Mouse (Mus musculus) splenic B cell, adult 2 months (primary cell): ENCODE data around the gene Capn9.
A peak's percentile ranks its signal among the peaks of the same experiment; 100 is the strongest.

ENCODE experiments used
- DNase-seq: peaks from one replicate; pipeline ENCODE4 v3.0.0-alpha.2; 2011; ENCODE audit warnings: low read depth, low spot score
- H3K27me3 ChIP-seq: 2 replicates; pipeline ENCODE4 v1.6.1; 2012; ENCODE audit warnings: mild to moderate bottlenecking, low read length, moderate library complexity, mixed read lengths; ENCODE audit not compliant: control insufficient read depth, poor library complexity, insufficient read depth, severe bottlenecking
- H3K36me3 ChIP-seq: 2 replicates; pipeline ENCODE4 v1.6.1; 2012; ENCODE audit warnings: mild to moderate bottlenecking, low read length, moderate library complexity, mixed read lengths; ENCODE audit not compliant: control insufficient read depth, poor library complexity, insufficient read depth, severe bottlenecking

Capn9 gene

DNA sequence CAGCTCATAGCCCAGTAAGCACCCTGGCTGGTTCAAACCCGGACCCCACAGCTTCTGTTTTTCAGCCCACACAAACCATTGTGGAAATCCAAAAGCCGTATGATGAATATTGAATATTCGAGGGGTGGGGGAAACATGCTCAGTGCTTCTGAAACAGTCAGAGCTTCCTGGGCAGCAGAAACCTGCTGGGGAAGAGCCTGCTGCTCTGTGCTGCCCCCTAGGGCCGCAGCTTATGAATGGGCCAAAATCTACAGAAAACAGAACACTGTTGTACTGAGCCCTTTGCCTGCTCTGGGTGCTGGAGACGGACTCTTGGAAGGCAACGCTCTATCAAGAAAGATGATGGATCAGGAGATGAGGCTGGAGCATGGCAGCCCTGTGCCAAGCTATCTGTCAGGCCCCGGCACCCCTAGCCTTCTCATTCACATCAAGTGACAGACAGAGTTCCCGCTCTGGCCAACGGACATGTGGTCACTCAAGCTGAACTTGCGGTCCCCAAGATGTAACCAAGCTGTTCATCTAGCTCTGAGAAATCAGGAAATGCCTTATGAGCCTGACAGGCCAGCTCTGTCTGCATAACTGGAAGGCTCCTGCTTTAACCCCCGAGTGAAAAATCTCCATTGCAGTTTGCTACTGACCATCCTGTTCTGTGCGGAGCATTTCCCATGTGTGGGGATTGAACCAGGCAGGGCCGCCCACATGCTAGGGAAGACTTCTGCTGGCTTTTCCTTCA lies 32.5 kb downstream of the Capn9 start:
- no peaks in the 10 kb centered on the region for H3K27me3 ChIP-seq
- H3K36me3 ChIP-seq, result no peaks in the 10 kb centered on the region
- peak; percentile 17 for DNase-seq

DNA sequence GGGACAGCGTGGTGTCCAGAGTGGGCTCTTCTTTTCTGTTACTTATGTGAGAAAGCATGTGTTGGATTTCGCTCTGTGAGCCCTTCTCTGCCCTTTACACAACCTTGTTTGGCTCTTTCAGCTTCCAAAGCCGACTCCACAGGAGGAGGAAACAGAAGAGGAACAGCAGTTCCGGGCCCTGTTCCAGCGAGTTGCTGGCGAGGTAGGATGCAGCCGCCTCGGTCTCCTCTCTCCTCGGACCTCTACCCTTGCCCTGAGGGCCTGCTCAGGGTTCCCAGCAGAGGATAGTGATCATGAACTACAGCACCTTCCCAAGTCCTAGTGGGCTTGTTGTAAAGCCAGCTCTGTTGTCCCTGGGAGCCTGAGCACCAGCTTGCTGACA lies 33.1 kb downstream of the Capn9 start:
- Histone ChIP-seq H3K36me3 (no peaks in the 10 kb centered on the region), H3K27me3 (no peaks in the 10 kb centered on the region)
- no peak for DNase-seq

DNA sequence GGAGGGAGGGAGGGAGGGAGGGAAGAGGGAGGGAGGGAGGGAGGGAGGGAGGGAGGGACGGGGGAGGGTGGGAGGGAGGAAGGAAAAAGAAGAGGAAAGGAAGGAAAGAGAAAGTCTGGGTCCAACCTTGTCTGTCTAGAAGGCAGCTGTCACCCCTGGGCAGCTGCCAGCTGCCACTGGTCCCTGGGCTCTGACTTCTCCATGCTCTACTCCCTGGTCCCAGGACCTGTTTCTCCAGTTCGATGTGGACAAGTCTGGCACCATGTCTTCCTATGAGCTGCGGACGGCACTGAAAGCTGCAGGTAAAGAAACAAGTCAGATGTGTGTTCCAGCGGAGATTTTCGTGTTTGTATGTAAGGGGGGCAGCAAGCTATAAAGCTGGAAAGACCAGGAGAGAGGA lies 38.4 kb downstream of the Capn9 start:
- H3K27me3 ChIP-seq, result no peaks in the 10 kb centered on the region
- DNase-seq, result no peak
- no peaks in the 10 kb centered on the region for H3K36me3 ChIP-seq

DNA sequence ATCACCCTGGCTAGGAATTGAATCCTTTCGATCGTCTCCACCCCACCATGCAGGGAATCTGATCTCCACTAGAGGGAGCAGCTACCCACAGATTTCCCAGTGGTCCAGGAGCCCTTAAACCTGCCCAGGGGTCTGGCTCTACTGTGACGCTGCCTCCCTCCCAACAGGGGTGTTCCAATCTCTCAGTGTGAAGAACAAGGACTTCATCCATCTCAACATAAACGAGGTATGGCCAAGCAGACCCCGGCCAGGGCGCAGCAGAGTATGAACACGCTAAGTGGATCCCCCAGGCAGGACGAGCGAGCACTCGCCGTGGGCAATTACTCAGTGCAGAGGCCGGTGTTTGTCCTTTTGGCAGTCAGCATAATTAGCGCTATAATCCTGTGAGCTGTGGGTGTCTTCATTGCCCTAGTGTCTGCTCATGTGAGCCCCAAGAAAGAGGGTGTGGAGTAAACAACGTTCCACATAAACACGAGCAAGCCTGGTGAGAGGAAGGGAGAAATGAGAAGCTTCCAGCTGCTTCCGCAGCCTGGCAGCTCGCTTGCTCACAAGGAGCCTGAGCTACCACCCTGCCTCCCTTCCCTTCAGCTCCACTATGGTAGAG lies 41.5 kb downstream of the Capn9 start:
- Histone ChIP-seq H3K27me3 (no peaks in the 10 kb centered on the region), H3K36me3 (no peaks in the 10 kb centered on the region)
- DNase-seq, result peak; percentile 70

DNA sequence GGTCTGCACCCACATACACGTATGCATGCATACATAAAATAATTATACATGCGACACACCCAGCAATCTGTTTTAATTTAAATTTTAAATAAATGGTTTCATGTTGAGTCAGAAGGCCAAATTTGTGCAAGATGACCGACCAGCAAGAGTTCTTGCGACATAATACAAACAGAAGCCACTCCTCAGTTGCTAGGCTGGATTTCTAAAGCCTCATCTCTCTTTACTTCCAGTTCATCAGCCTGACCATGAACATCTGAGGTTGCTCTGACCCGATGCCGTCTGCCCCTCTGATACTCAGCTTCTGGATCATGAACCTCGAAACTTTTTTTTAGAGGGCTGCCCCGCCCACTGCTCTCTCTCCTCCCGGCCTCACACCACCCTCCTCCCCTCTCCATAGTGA lies 42.3 kb downstream of the Capn9 start:
- no peak for DNase-seq
- Histone ChIP-seq H3K36me3 (no peaks in the 10 kb centered on the region), H3K27me3 (no peaks in the 10 kb centered on the region)

DNA sequence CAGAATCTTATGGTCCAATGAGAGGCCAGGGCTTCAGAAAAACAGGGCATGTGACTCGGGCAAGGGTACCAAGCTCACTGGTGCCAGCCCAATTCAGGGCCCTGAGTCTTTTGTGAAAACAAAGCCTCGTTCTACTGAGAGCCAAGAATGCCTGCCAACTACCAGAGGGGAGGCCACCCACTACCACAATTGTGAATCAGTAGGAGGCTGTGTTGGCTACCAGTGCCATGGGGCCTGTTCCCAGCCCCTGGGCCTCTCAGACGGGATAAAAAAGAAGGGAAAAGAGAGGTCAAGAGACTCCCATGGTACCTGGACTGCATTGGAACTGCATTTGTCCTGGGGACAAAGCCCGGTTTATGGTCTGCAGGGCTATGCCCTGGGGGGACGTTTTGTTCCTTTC lies 45.3 kb downstream of the Capn9 start:
- Histone ChIP-seq H3K27me3 (no peaks in the 10 kb centered on the region), H3K36me3 (no peaks in the 10 kb centered on the region)
- no peak for DNase-seq

DNA sequence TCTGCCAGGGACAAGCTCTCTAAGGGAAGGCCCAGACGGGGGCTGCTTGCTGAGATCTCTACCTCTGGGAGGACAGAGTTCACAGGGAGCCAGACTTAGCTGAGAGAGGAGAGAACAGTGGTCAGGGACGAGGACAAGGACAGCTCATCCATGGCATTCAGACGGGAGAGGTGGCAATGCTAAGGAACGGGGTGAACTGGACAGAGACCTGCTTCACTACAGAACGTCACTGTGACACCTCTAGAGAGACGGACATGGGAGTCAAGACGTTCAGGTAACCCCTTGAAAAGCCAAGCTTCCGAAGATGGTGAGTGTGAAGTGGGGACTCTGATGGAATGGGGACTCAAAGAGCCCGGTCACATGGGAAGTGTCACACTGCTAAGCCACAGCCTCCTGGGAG lies 50.3 kb downstream of the Capn9 start:
- no peak for DNase-seq
- Histone ChIP-seq H3K27me3 (no peaks in the 10 kb centered on the region), H3K36me3 (no peaks in the 10 kb centered on the region)

DNA sequence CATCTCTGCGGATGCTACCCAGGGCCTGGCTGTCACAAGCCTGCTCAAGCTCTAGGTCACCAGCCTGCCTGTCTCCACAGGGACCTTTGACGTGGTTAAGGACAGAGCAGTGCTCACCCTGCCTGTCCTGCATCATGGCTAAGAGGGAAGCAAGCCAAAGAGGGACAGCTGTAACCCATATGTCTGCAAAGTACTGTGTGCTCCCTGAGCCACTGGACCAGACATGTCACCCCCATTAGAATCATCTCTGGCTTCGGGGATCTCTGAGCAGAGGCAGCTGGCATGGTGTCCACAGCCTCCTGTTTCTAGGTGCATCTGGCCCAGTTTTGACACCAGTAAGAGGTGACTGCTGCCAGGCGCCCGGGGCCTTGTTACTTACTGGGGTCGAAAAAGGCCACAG lies 54.6 kb downstream of the Capn9 start:
- no peaks in the 10 kb centered on the region for H3K36me3 ChIP-seq
- no peaks in the 10 kb centered on the region for H3K27me3 ChIP-seq
- no peak for DNase-seq

DNA sequence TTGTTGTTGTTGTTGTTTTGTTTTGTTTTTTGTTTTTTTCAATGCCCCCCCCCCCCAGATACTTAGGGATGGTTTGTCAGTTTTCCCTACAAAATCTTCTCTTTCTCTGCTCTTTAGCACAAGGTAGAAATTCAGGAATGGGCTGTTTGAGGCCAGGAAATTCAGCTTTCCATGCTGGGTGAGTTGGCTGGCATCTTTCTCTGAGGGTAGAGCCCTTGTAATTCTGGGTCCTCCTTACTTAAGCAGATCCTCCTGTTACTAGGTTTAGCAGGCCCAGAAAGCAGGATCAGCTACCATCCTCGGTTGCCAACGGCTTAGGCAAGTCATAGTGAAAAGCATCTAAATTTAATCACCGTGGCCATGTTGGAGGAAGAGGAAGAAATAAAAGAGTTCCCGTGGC lies 55.0 kb downstream of the Capn9 start:
- H3K36me3 ChIP-seq, result no peaks in the 10 kb centered on the region
- no peaks in the 10 kb centered on the region for H3K27me3 ChIP-seq
- DNase-seq, result no peak

DNA sequence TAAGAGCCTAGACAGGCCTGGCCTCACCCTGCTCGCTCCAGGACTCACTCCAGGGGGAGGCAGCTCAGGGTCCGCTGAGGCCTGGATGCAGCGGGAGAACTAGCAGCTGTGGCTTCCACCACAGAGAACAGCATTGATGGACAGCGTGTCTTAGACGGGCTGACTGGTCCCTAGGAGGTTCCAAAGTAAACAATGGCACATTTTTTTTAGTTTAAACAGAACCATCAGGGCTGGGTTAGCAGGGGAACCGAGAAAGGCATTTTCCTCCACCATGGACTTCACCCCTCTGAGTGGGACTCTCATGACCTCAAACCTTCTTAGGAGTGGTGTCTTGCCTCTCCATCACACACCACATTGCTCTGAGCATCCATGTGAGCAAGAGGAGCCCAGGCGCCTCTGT lies 56.1 kb downstream of the Capn9 start:
- no peak for DNase-seq
- Histone ChIP-seq H3K27me3 (no peaks in the 10 kb centered on the region), H3K36me3 (no peaks in the 10 kb centered on the region)

DNA sequence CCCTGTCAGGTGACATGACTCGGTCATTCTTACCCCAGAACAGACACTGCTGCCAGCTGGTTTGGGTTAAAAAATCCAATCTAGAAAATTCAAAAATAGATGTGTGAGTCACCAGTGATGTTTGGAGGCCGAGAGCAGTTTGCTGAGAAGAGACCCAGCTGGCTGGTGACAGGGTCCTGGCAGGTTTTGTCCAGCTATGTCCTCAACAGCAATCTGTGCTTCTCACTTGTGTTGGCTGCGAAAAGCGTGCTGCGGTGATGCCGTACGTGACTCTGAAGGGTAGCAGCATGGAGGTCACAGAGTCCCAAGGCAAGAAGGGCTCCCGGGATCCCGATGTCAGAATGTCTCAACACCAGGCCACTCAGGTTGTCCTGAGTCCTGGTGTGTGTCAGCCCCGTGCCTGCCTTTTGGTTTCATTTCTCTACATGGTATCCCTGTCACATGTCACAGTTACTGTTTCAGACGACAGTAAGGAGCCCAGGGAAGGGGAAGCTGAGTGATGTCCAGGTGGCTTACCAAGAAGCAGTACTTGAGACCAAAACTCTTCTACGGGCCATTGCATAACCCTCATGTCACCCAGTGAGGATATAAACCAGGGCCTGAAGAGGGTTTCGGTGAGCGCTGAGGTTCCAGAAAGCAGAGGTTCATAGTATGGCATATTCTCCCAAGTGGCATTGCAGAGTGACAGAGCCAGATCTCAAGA lies 57.2 kb downstream of the Capn9 start:
- no peak for DNase-seq
- Histone ChIP-seq H3K27me3 (no peaks in the 10 kb centered on the region), H3K36me3 (no peaks in the 10 kb centered on the region)

DNA sequence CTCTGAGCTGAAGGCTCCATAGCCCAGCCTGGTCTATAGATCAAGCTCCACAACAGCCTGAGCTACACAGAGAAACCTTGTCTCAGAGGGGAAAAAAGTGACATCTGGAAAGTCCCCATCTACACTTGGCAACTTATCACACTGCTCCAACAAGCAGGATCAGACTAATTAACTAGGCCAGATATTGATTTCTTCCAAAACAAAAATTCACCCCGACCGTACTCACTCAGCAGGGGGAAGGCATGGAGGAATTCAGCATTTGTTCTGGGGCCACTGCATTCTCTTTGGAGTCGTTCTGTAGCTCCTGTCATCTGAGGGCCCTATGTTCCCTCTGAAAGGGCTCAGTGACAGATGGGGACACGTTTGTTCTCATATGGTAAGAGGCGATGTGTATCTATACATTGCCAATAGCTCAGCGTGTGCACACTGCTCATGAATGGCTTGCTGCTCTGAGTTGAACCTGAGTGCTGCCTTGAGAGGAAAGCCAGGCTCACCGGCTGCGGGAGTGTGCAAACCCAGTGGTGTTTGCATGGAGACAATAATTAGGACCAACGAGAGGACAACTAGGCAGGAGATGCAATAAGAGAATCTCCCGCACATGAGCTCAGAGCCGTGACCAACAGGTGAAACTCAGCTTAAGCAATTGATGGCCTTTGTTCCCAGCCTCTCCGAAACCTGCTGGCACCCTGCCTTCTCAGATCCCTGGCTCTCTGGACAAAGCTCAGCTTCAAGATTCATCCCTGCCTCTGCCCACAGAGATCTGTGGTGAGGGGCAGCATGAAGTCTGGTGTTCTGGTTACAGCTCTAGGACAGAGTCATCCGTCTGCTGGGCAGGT lies 58.7 kb downstream of the Capn9 start:
- no peaks in the 10 kb centered on the region for H3K27me3 ChIP-seq
- no peaks in the 10 kb centered on the region for H3K36me3 ChIP-seq
- DNase-seq, result no peak

DNA sequence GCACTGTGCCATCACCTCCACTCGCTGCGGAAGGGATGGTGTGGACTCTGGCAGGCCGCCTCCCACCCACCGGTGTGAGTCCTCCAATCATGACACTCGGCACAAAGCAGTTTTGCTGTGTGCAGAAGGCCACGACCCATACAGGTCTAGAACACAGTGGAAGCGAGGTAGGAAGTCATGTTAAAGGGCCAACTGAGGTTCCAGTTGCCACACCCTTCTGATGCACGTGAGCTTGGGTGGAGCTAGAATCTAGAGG lies 59.3 kb downstream of the Capn9 start:
- DNase-seq, result no peak
- no peaks in the 10 kb centered on the region for H3K27me3 ChIP-seq
- H3K36me3 ChIP-seq, result no peaks in the 10 kb centered on the region

DNA sequence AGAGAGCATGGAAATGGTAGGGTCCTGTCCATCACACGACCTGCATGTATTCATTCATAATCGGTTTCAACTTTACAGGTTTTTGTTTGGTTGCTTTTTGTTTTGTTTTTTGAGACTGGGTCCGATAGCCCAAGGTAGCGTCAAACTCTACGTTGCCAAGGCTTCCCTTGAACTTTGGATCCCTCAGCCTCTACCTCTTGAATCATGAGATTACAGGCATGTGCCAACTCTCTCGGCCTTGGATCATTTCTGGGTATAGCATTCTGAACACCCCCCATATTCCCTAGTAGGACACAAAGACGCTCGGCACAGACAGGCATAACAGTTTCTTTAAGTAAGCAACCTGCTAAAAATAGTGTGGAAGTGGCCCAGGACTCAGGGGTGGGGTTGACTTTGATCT lies 65.7 kb downstream of the Capn9 start:
- Histone ChIP-seq H3K36me3 (no peaks in the 10 kb centered on the region), H3K27me3 (no peaks in the 10 kb centered on the region)
- no peak for DNase-seq
